Mouse (Mus musculus): Measurements from ENCODE around the gene Gabbr1.

GRCm38 (mm10) chr17:37045611-37046311 lies at the start of gene Gabbr1:
- TF ChIP-seq POLR2A (IDR thresholded peaks at IDR 0.05; ENCODE audit: extremely low read depth, insufficient read depth, low read length) = peak; percentile 65; the same call in 1 of the 2 replicates
- no peak for TF ChIP-seq CTCF (IDR thresholded peaks at IDR 0.05; ENCODE audit: extremely low read depth, insufficient read depth, low read length)
